In genomic region chr9:60545361-60546096, GRCm38 (mm10) we compare ENCODE assay signal across 15 mouse cellular contexts. TPM values are rescaled to one million over a fixed set of nuclear protein-coding genes. Genes with fewer than 3 reads are reported as not detected.
A peak's percentile ranks its signal among the peaks of the same experiment; 100 is the strongest.
DNase-seq lines count a peak whose midpoint lies in the region; ATAC-seq and TF ChIP-seq lines count a peak whose summit lies in the region.
"Had no signal": no experiment of that assay in that cellular context is flagged by ENCODE, and none has a peak within 500 bp of the region (broad histone marks: within the 10 kb centered on the region; RNA-seq: fewer than 3 reads in every experiment).

No protein-coding gene starts in this region.

- H3K27me3 ChIP-seq in G1E (ENCODE audit: insufficient read depth, low read length): peaks cover 12% of the 10 kb centered on the region; the same call in 1 of the 2 replicates
- no peaks in the 10 kb centered on the region for H3K27me3 ChIP-seq in liver, embryonic 13.5 days
- H3K27me3 ChIP-seq: embryonic facial prominence, embryonic 12.5 days; forebrain, embryonic 15.5 days; heart, embryonic 12.5 days had no signal

- no peak for TF ChIP-seq CTCF in G1E (IDR thresholded peaks at IDR 0.05; ENCODE audit: low read depth, low read length)

- peak; percentile 77 for ATAC-seq in G1E (ENCODE audit: extremely low read depth, insufficient number of reproducible peaks, low FRiP score, poor library complexity, severe bottlenecking)
- ATAC-seq in liver, embryonic 13.5 days (ENCODE audit: low read depth): peak; percentile 85
- no peak for ATAC-seq in granulocyte monocyte progenitor cell, adult 5-6 weeks (replicated peaks; ENCODE audit: poor library complexity, severe bottlenecking)
- ATAC-seq: forebrain, embryonic 15.5 days had no signal

- no peak overlapping the region for H3K9ac ChIP-seq in liver, embryonic 13.5 days
- H3K9ac ChIP-seq: embryonic facial prominence, embryonic 12.5 days; forebrain, embryonic 15.5 days; heart, embryonic 12.5 days had no signal

- H3K9me3 ChIP-seq in G1E (replicated peaks): no peaks in the 10 kb centered on the region
- no peaks in the 10 kb centered on the region for H3K9me3 ChIP-seq in liver, embryonic 13.5 days (replicated peaks)
- H3K9me3 ChIP-seq: embryonic facial prominence, embryonic 12.5 days; forebrain, embryonic 15.5 days; heart, embryonic 12.5 days had no signal

- peak overlapping the region; percentile 67 for H3K4me3 ChIP-seq in G1E (ENCODE audit: low read depth, low read length)
- no peak overlapping the region; the same call in 1 of the 2 replicates for H3K4me3 ChIP-seq in liver, embryonic 13.5 days (replicated peaks)
- H3K4me3 ChIP-seq: embryonic facial prominence, embryonic 12.5 days; forebrain, embryonic 15.5 days; heart, embryonic 12.5 days had no signal

- peaks cover 62% of the 10 kb centered on the region for H3K4me1 ChIP-seq in G1E (ENCODE audit: insufficient read depth, low read depth, low read length)
- peaks cover 16% of the 10 kb centered on the region for H3K4me1 ChIP-seq in liver, embryonic 13.5 days (replicated peaks)
- H3K4me1 ChIP-seq: embryonic facial prominence, embryonic 12.5 days; forebrain, embryonic 15.5 days had no signal

- DNase-seq in G1E (ENCODE audit: low spot score): peak; percentile 59
- peak; percentile 17 for DNase-seq in c-Kit-positive CD71-positive TER-119-negative erythroid progenitor cells, embryonic 14.5 days (ENCODE audit: low read depth)
- DNase-seq in liver, embryonic 13.5 days: peak; percentile 50
- peak; percentile 66 for DNase-seq in lung, postnatal 36 days
- DNase-seq in kidney, adult 8-10 months: no peak
- no peak for DNase-seq in adrenal gland, adult 8-10 months
- DNase-seq in frontal cortex, postnatal 14 days (ENCODE audit: low spot score in 2 of 2): no peak
- DNase-seq: adrenal gland, postnatal 36 days; cerebellum, adult 9-11 months; kidney, postnatal 25 days; right cerebral cortex, postnatal 14 days had no signal

- H3K4me2 ChIP-seq in liver, embryonic 13.5 days: peak overlapping the region; percentile 39
- H3K4me2 ChIP-seq: embryonic facial prominence, embryonic 12.5 days; forebrain, embryonic 15.5 days; heart, embryonic 12.5 days had no signal

- H3K27ac ChIP-seq in liver, embryonic 13.5 days: peak overlapping the region; percentile 29; the same call in 1 of the 2 replicates
- H3K27ac ChIP-seq: embryonic facial prominence, embryonic 12.5 days; forebrain, embryonic 15.5 days had no signal

- 25% methylated on average over 13 of the region's 13 CpGs for WGBS in liver, embryonic 13.5 days (ENCODE audit: insufficient replicate concordance)

- peaks cover 2% of the 10 kb centered on the region for H3K36me3 ChIP-seq in G1E (replicated peaks)
- H3K36me3 ChIP-seq in liver, embryonic 13.5 days: no peaks in the 10 kb centered on the region
- H3K36me3 ChIP-seq: embryonic facial prominence, embryonic 12.5 days; forebrain, embryonic 15.5 days; heart, embryonic 12.5 days had no signal

RNA-seq across cellular contexts. Expression of gene Thsd4, which starts 23.7 kb away (rescaled TPM):
- total RNA-seq in G1E (2014; fragmentation: Nextera tagmentation) (2.4 and 4.5 TPM in 2 replicates), G1E (2017) (2.8 and 3.0 TPM in 2 replicates)
- polyA plus RNA-seq in G1E (2012): 1.5 and 1.8 TPM in 2 replicates
- 1.2 TPM in 2 replicates for polyA plus RNA-seq in liver, embryonic 13.5 days (2015; fragmentation: Nextera tagmentation; extraction: Ambion mirVana)
- not detected in 2 replicates for total RNA-seq in granulocyte monocyte progenitor cell, adult 5-6 weeks (2014; fragmentation: Nextera tagmentation)
- total RNA-seq in granulocyte monocyte progenitor cell, adult 5-6 weeks (2017): 0.04 TPM in 1 of 2 replicates, not detected in the other
- 1 to 10 TPM; 4.2 to 8.1 (median 6.3) TPM for total RNA-seq in adrenal gland, adult 8-10 months (2022)

Comparison
In these comparisons a context has a peak if more than half of its experiments do, and no peak if none do; other contexts are left out.
1. DNase-seq: peak in G1E (single experiment), c-Kit-positive CD71-positive TER-119-negative erythroid progenitor cells, embryonic 14.5 days (single experiment), liver, embryonic 13.5 days (single experiment) and lung, postnatal 36 days (single experiment); none in kidney, adult 8-10 months (0 of 2), adrenal gland, adult 8-10 months (single experiment) and frontal cortex, postnatal 14 days (0 of 2).